Mouse (Mus musculus): Measurements from ENCODE around the gene Tenm3. TPM values are rescaled to one million over a fixed set of nuclear protein-coding genes. Genes with fewer than 3 reads are reported as not detected.
A peak's percentile ranks its signal among the peaks of the same experiment; 100 is the strongest.

Gene Tenm3
- polyA plus RNA-seq, 1 experiment from 2014 or later = 43.7 TPM

- Histone ChIP-seq H3K27me3 (ENCODE audit: control insufficient read depth, insufficient read depth, low read length) (no peaks in the 10 kb centered on the region), H3K27ac (no peak overlapping the region), H3K9ac (no peak overlapping the region), H3K9me3 (ENCODE audit: control insufficient read depth, low read length) (no peaks in the 10 kb centered on the region), H3K4me1 (replicated peaks; ENCODE audit: control insufficient read depth, insufficient read depth, low read length) (peaks cover 5% of the 10 kb centered on the region), H3K4me3 (replicated peaks; ENCODE audit: low read length) (no peak overlapping the region), H3K4me2 (replicated peaks) (no peak overlapping the region), H3K36me3 (replicated peaks; ENCODE audit: control insufficient read depth, insufficient read depth) (no peaks in the 10 kb centered on the region)
- WGBS = 33% methylated on average over 8 of the region's 8 CpGs
- no peak for DNase-seq (ENCODE audit: low spot score)
- ATAC-seq (ENCODE audit: low FRiP score) = peak; percentile 51; the same call in 1 of the 2 replicates
Measured at GRCm38 (mm10) chr8:48477371-48477935, 366.3 kb downstream of the Tenm3 start.

- H3K27ac ChIP-seq = no peak overlapping the region
- peaks cover 5% of the 10 kb centered on the region for H3K4me1 ChIP-seq (replicated peaks; ENCODE audit: control insufficient read depth, insufficient read depth, low read length)
- no peak overlapping the region for H3K9ac ChIP-seq
- no peaks in the 10 kb centered on the region for H3K9me3 ChIP-seq (ENCODE audit: control insufficient read depth, low read length)
- ATAC-seq (ENCODE audit: low FRiP score) (no peak), DNase-seq (ENCODE audit: low spot score) (no peak)
- H3K4me2 ChIP-seq (replicated peaks) = no peak overlapping the region
- 35% methylated on average over 1 of the region's 1 CpGs for WGBS
- H3K36me3 ChIP-seq (replicated peaks; ENCODE audit: control insufficient read depth, insufficient read depth) = no peaks in the 10 kb centered on the region
- H3K4me3 ChIP-seq (replicated peaks; ENCODE audit: low read length) = no peak overlapping the region
- H3K27me3 ChIP-seq (ENCODE audit: control insufficient read depth, insufficient read depth, low read length) = no peaks in the 10 kb centered on the region
Measured at GRCm38 (mm10) chr8:48476896-48477295, 366.9 kb downstream of the Tenm3 start.

GRCm38 (mm10) chr8:48467633-48468032, 376.1 kb downstream of the Tenm3 start:
- no peak overlapping the region for H3K27ac ChIP-seq
- H3K9me3 ChIP-seq (ENCODE audit: control insufficient read depth, low read length) = no peaks in the 10 kb centered on the region
- H3K27me3 ChIP-seq (ENCODE audit: control insufficient read depth, insufficient read depth, low read length) = no peaks in the 10 kb centered on the region
- 50% methylated on average over 5 of the region's 5 CpGs for WGBS
- DNase-seq (ENCODE audit: low spot score) (no peak), ATAC-seq (ENCODE audit: low FRiP score) (0 out of 2 replicates have a peak, but pooled peaks have one; percentile 51)
- H3K4me1 ChIP-seq (replicated peaks; ENCODE audit: control insufficient read depth, insufficient read depth, low read length) = 0 out of 2 replicates have a peak, but pooled peaks cover 3% of the 10 kb centered on the region
- H3K4me3 ChIP-seq (replicated peaks; ENCODE audit: low read length) = no peak overlapping the region
- no peaks in the 10 kb centered on the region for H3K36me3 ChIP-seq (replicated peaks; ENCODE audit: control insufficient read depth, insufficient read depth)
- H3K4me2 ChIP-seq (replicated peaks) = no peak overlapping the region
- H3K9ac ChIP-seq = no peak overlapping the region

GRCm38 (mm10) chr8:48458373-48458772, 385.4 kb downstream of the Tenm3 start:
- DNase-seq (ENCODE audit: low spot score) (peak; percentile 91), ATAC-seq (ENCODE audit: low FRiP score) (peak; percentile 89)
- 10% methylated on average over 5 of the region's 5 CpGs for WGBS
- H3K4me2 ChIP-seq (replicated peaks) = 0 out of 2 replicates have a peak overlapping the region, but pooled peaks have one; percentile 1
- H3K4me1 ChIP-seq (replicated peaks; ENCODE audit: control insufficient read depth, insufficient read depth, low read length) = peaks cover 35% of the 10 kb centered on the region
- 0 out of 2 replicates have a peak overlapping the region, but pooled peaks have one; percentile 7 for H3K9ac ChIP-seq
- H3K27ac ChIP-seq = peak overlapping the region; percentile 64
- no peaks in the 10 kb centered on the region for H3K36me3 ChIP-seq (replicated peaks; ENCODE audit: control insufficient read depth, insufficient read depth)
- no peaks in the 10 kb centered on the region for H3K9me3 ChIP-seq (ENCODE audit: control insufficient read depth, low read length)
- H3K27me3 ChIP-seq (ENCODE audit: control insufficient read depth, insufficient read depth, low read length) = no peaks in the 10 kb centered on the region
- H3K4me3 ChIP-seq (replicated peaks; ENCODE audit: low read length) = no peak overlapping the region

- H3K4me3 ChIP-seq (replicated peaks; ENCODE audit: low read length) = no peak overlapping the region
- no peaks in the 10 kb centered on the region for H3K9me3 ChIP-seq (ENCODE audit: control insufficient read depth, low read length)
- peak overlapping the region; percentile 27 for H3K27ac ChIP-seq
- peak overlapping the region; percentile 12; the same call in 1 of the 2 replicates for H3K9ac ChIP-seq
- 27% methylated on average over 22 of the region's 22 CpGs for WGBS
- peak overlapping the region; percentile 26 for H3K4me2 ChIP-seq (replicated peaks)
- H3K4me1 ChIP-seq (replicated peaks; ENCODE audit: control insufficient read depth, insufficient read depth, low read length) = peaks cover 35% of the 10 kb centered on the region
- H3K27me3 ChIP-seq (ENCODE audit: control insufficient read depth, insufficient read depth, low read length) = no peaks in the 10 kb centered on the region
- no peaks in the 10 kb centered on the region for H3K36me3 ChIP-seq (replicated peaks; ENCODE audit: control insufficient read depth, insufficient read depth)
- DNase-seq (ENCODE audit: low spot score) = no peak
- ATAC-seq (ENCODE audit: low FRiP score) = no peak
Measured at GRCm38 (mm10) chr8:48456328-48457124, 387.2 kb downstream of the Tenm3 start.

DNA sequence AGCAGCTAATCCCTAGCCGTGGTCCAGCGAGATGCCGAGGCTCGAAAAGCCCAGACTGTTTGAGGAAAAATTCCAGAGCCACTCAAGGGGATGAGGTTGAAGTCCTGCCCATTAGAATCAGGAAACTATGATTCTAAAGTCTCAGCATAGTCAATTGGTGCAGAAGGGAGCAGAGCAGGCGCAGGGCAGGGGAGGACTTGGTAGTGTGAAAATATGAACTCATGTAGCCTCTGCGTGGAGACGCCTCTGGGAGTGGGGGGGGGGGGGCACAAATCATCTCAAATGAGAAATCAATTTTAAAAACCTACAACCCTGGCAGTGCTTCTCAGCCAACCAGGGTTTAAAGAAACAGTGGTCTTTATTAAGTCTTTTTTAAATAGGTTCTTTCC, 392.5 kb downstream of the Tenm3 start:
- Histone ChIP-seq H3K9ac (no peak overlapping the region), H3K4me1 (replicated peaks; ENCODE audit: control insufficient read depth, insufficient read depth, low read length) (peaks cover 28% of the 10 kb centered on the region), H3K4me3 (replicated peaks; ENCODE audit: low read length) (no peak overlapping the region), H3K27ac (no peak overlapping the region), H3K4me2 (replicated peaks) (no peak overlapping the region), H3K9me3 (ENCODE audit: control insufficient read depth, low read length) (no peaks in the 10 kb centered on the region), H3K27me3 (ENCODE audit: control insufficient read depth, insufficient read depth, low read length) (no peaks in the 10 kb centered on the region), H3K36me3 (replicated peaks; ENCODE audit: control insufficient read depth, insufficient read depth) (no peaks in the 10 kb centered on the region)
- WGBS = 44% methylated on average over 7 of the region's 7 CpGs
- ATAC-seq (ENCODE audit: low FRiP score) = peak; percentile 31; the same call in 1 of the 2 replicates
- no peak for DNase-seq (ENCODE audit: low spot score)

GRCm38 (mm10) chr8:48450397-48451246, 393.1 kb downstream of the Tenm3 start:
- Histone ChIP-seq H3K27ac (no peak overlapping the region), H3K9me3 (ENCODE audit: control insufficient read depth, low read length) (no peaks in the 10 kb centered on the region), H3K36me3 (replicated peaks; ENCODE audit: control insufficient read depth, insufficient read depth) (no peaks in the 10 kb centered on the region), H3K4me3 (replicated peaks; ENCODE audit: low read length) (no peak overlapping the region), H3K9ac (no peak overlapping the region), H3K27me3 (ENCODE audit: control insufficient read depth, insufficient read depth, low read length) (no peaks in the 10 kb centered on the region), H3K4me1 (replicated peaks; ENCODE audit: control insufficient read depth, insufficient read depth, low read length) (peaks cover 22% of the 10 kb centered on the region), H3K4me2 (replicated peaks) (no peak overlapping the region)
- DNase-seq (ENCODE audit: low spot score) (no peak), ATAC-seq (ENCODE audit: low FRiP score) (no peak; the same call in 1 of the 2 replicates)
- WGBS = 61% methylated on average over 23 of the region's 23 CpGs

- H3K4me2 ChIP-seq (replicated peaks) = no peak overlapping the region
- WGBS = 6% methylated on average over 3 of the region's 3 CpGs
- H3K27me3 ChIP-seq (ENCODE audit: control insufficient read depth, insufficient read depth, low read length) = no peaks in the 10 kb centered on the region
- DNase-seq (ENCODE audit: low spot score) (no peak), ATAC-seq (ENCODE audit: low FRiP score) (no peak)
- H3K27ac ChIP-seq = no peak overlapping the region
- H3K36me3 ChIP-seq (replicated peaks; ENCODE audit: control insufficient read depth, insufficient read depth) = no peaks in the 10 kb centered on the region
- H3K9me3 ChIP-seq (ENCODE audit: control insufficient read depth, low read length) = no peaks in the 10 kb centered on the region
- peaks cover 17% of the 10 kb centered on the region for H3K4me1 ChIP-seq (replicated peaks; ENCODE audit: control insufficient read depth, insufficient read depth, low read length)
- no peak overlapping the region for H3K9ac ChIP-seq
- no peak overlapping the region for H3K4me3 ChIP-seq (replicated peaks; ENCODE audit: low read length)
Measured at GRCm38 (mm10) chr8:48449625-48450024, 394.1 kb downstream of the Tenm3 start.

- H3K9ac ChIP-seq = no peak overlapping the region
- no peak overlapping the region for H3K27ac ChIP-seq
- peaks cover 10% of the 10 kb centered on the region; the same call in 1 of the 2 replicates for H3K4me1 ChIP-seq (replicated peaks; ENCODE audit: control insufficient read depth, insufficient read depth, low read length)
- DNase-seq (ENCODE audit: low spot score) (no peak), ATAC-seq (ENCODE audit: low FRiP score) (no peak)
- H3K36me3 ChIP-seq (replicated peaks; ENCODE audit: control insufficient read depth, insufficient read depth) = no peaks in the 10 kb centered on the region
- H3K4me3 ChIP-seq (replicated peaks; ENCODE audit: low read length) = no peak overlapping the region
- no peaks in the 10 kb centered on the region for H3K9me3 ChIP-seq (ENCODE audit: control insufficient read depth, low read length)
- H3K4me2 ChIP-seq (replicated peaks) = no peak overlapping the region
- WGBS = 78% methylated on average over 4 of the region's 4 CpGs
- no peaks in the 10 kb centered on the region for H3K27me3 ChIP-seq (ENCODE audit: control insufficient read depth, insufficient read depth, low read length)
Measured at GRCm38 (mm10) chr8:48445690-48446089, 398.1 kb downstream of the Tenm3 start.

Measured in hindbrain, embryonic 14.5 days (tissue).